Mouse (Mus musculus): ENCODE data around the gene Gm21983.

DNA sequence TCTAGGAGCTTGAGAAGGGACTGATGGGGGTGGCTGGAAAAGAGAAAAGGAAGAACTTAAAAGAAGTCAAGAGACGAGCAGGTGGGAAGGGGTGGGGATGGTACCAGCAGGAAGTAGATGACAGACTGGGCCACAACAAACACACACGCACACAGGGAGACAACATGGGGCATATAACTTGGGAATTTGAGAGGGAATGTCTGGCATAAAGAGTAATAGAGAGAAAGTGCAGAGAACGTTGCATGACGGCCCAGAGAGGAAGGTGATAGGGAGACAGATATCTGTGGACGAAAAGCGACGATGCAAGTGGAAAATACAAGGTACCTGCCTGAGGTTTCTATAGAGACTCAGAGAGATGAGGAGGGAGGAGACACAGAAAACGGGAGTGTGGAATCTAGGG is 15.2 kb downstream of the Gm21983 start:
- no peak for TF ChIP-seq CTCF (IDR thresholded peaks at IDR 0.05; ENCODE audit: low read depth)
- no peak for TF ChIP-seq EP300 (IDR thresholded peaks at IDR 0.05; ENCODE audit: low read depth)

All from heart, postnatal 0 days (tissue).